Mouse (Mus musculus) C2C12 (cell line): ENCODE results near the gene Spint2.

ENCODE experiments used
- CTCF ChIP-seq: IDR thresholded peaks from one replicate; pipeline ENCODE4 v1.5.1; 2011; ENCODE audit not compliant: control insufficient read depth, insufficient read depth, insufficient read length
- MYOD1 ChIP-seq: IDR thresholded peaks from one replicate; pipeline ENCODE4 v1.6.1; 2011; ENCODE audit warnings: low read depth; ENCODE audit not compliant: control insufficient read depth, insufficient read length
- USF1 ChIP-seq: IDR thresholded peaks from one replicate; pipeline ENCODE4 v1.6.1; 2011; ENCODE audit warnings: low read depth, mild to moderate bottlenecking, control low read depth, moderate library complexity

- TF ChIP-seq USF1 (no peak), CTCF (no peak), MYOD1 (no peak)
Observed at GRCm38 (mm10) chr7:29287481-29287880, 5.8 kb upstream of the Spint2 start.
